Mouse (Mus musculus) spleen, adult 2 months (tissue): Measurements from ENCODE around the gene Anln. TPM values are rescaled to one million over a fixed set of nuclear protein-coding genes. Genes with fewer than 3 reads are reported as not detected.

ENCODE experiments used
- DNase-seq, 2 experiments: peaks; one replicate each; pipeline versions ENCODE4 v3.0.0 to v3.0.0-alpha.2; 2012 to 2021; ENCODE audit warnings: low spot score in 2 of 2, low read depth in 1 of 2
- H3K27ac ChIP-seq: fragments of 200-500 bp; 2 replicates; pipeline ENCODE4 v1.5.1; 2012; ENCODE audit warnings: low read length, inconsistent platforms; ENCODE audit not compliant: insufficient read depth
- H3K27me3 ChIP-seq: fragments of 200-500 bp; 2 replicates; pipeline ENCODE4 v1.6.1; 2012; ENCODE audit warnings: mild to moderate bottlenecking, moderate library complexity, low read length, inconsistent platforms; ENCODE audit not compliant: control insufficient read depth, insufficient read depth
- H3K36me3 ChIP-seq: fragments of 200-500 bp; 2 replicates; pipeline ENCODE4 v1.6.1; 2012; ENCODE audit warnings: mild to moderate bottlenecking, low read length, inconsistent platforms; ENCODE audit not compliant: control insufficient read depth, insufficient read depth
- H3K4me1 ChIP-seq: fragments of 200-500 bp; 2 replicates; pipeline ENCODE4 v1.6.1; 2011; ENCODE audit warnings: inconsistent platforms; ENCODE audit not compliant: control insufficient read depth, insufficient read depth, insufficient read length
- H3K4me3 ChIP-seq: fragments of 200-500 bp; 2 replicates; pipeline ENCODE4 v1.5.1; 2011; ENCODE audit warnings: mild to moderate bottlenecking, inconsistent platforms; ENCODE audit not compliant: insufficient read depth, insufficient read length; ENCODE audit errors: extremely low read depth
- CTCF ChIP-seq: fragments of 200-500 bp; IDR thresholded peaks from 2 replicates; pipeline ENCODE4 v1.5.1; 2011; ENCODE audit warnings: mild to moderate bottlenecking, inconsistent platforms; ENCODE audit not compliant: insufficient read depth, insufficient read length, insufficient replicate concordance; ENCODE audit errors: extremely low read depth
- POLR2A ChIP-seq: fragments of 200-500 bp; IDR thresholded peaks from 2 replicates; pipeline ENCODE4 v1.6.1; 2011; ENCODE audit warnings: low read depth, low read length, inconsistent platforms
- WGBS: fragments of 180-500 bp; shearing (Covaris S2); methylation state at CpG from one replicate; pipeline ENCODE4 v1.1.7; 2018; 5-methylcytosine and 5-hydroxymethylcytosine counted together
- polyA plus RNA-seq: library from polyadenylated mRNA; depleted of rRNA; stranded (reverse); fragments of >200 nt; gene quantifications from 2 replicates; pipeline ENCODE4 v1.2.3, GENCODE M21; 2012

Gene Anln
- polyA plus RNA-seq, 1 experiment = 1.7 TPM

- Histone ChIP-seq H3K27me3 (no peaks in the 10 kb centered on the region), H3K27ac (no peak overlapping the region), H3K4me1 (no peaks in the 10 kb centered on the region; the same call in 1 of the 2 replicates), H3K36me3 (no peaks in the 10 kb centered on the region), H3K4me3 (peak overlapping the region; percentile 67)
- WGBS = 7% methylated on average over 6 of the region's 6 CpGs
- TF ChIP-seq CTCF (no peak), POLR2A (no peak)
- DNase-seq = no peak
Observed at GRCm38 (mm10) chr9:22387901-22388300, 1.1 kb downstream of the Anln start.

GRCm38 (mm10) chr9:22385890-22386289 lies 3.1 kb downstream of the Anln start:
- H3K4me1 ChIP-seq = no peaks in the 10 kb centered on the region; the same call in 1 of the 2 replicates
- no peak overlapping the region for H3K27ac ChIP-seq
- TF ChIP-seq CTCF (no peak), POLR2A (no peak)
- DNase-seq = no peak
- H3K27me3 ChIP-seq = no peaks in the 10 kb centered on the region
- H3K4me3 ChIP-seq = no peak overlapping the region
- 66% methylated on average over 2 of the region's 2 CpGs for WGBS
- H3K36me3 ChIP-seq = no peaks in the 10 kb centered on the region

GRCm38 (mm10) chr9:22376086-22376485 lies 12.9 kb downstream of the Anln start:
- WGBS = 97% methylated on average over 5 of the region's 5 CpGs

GRCm38 (mm10) chr9:22372760-22373159 lies 16.2 kb downstream of the Anln start:
- no peak for DNase-seq
- Histone ChIP-seq H3K36me3 (no peaks in the 10 kb centered on the region), H3K4me1 (no peaks in the 10 kb centered on the region), H3K27me3 (no peaks in the 10 kb centered on the region), H3K4me3 (no peak overlapping the region), H3K27ac (no peak overlapping the region)
- peak; percentile 4; the same call in 1 of the 2 replicates for TF ChIP-seq CTCF
- no peak for TF ChIP-seq POLR2A
- WGBS = 98% methylated on average over 4 of the region's 4 CpGs

More at GRCm38 (mm10) chr9:22376086-22376485, 12.9 kb downstream of the Anln start:
- Histone ChIP-seq H3K36me3 (no peaks in the 10 kb centered on the region), H3K27ac (no peak overlapping the region), H3K4me1 (no peaks in the 10 kb centered on the region), H3K27me3 (no peaks in the 10 kb centered on the region), H3K4me3 (no peak overlapping the region)
- TF ChIP-seq POLR2A (no peak), CTCF (no peak)
- DNase-seq = no peak

GRCm38 (mm10) chr9:22368030-22368429 lies 21.0 kb downstream of the Anln start:
- no peaks in the 10 kb centered on the region for H3K36me3 ChIP-seq
- H3K4me3 ChIP-seq = no peak overlapping the region
- TF ChIP-seq POLR2A (no peak), CTCF (no peak)
- no peaks in the 10 kb centered on the region for H3K27me3 ChIP-seq
- no peak overlapping the region for H3K27ac ChIP-seq
- DNase-seq = no peak
- no peaks in the 10 kb centered on the region for H3K4me1 ChIP-seq
- WGBS = 82% methylated on average over 6 of the region's 6 CpGs

- no peak overlapping the region for H3K4me3 ChIP-seq
- H3K27me3 ChIP-seq = no peaks in the 10 kb centered on the region
- no peak for DNase-seq
- 76% methylated on average over 10 of the region's 10 CpGs for WGBS
- H3K4me1 ChIP-seq = no peaks in the 10 kb centered on the region
- no peak overlapping the region for H3K27ac ChIP-seq
- peaks cover 1% of the 10 kb centered on the region; the same call in 1 of the 2 replicates for H3K36me3 ChIP-seq
- no peak for TF ChIP-seq CTCF
- no peak for TF ChIP-seq POLR2A
Observed at GRCm38 (mm10) chr9:22366621-22367020, 22.4 kb downstream of the Anln start.

GRCm38 (mm10) chr9:22366221-22366620 lies 22.8 kb downstream of the Anln start:
- Histone ChIP-seq H3K4me1 (no peaks in the 10 kb centered on the region), H3K27ac (no peak overlapping the region), H3K4me3 (no peak overlapping the region), H3K36me3 (peaks cover 1% of the 10 kb centered on the region; the same call in 1 of the 2 replicates), H3K27me3 (no peaks in the 10 kb centered on the region)
- DNase-seq = no peak
- TF ChIP-seq CTCF = no peak
- 74% methylated on average over 2 of the region's 2 CpGs for WGBS
